Mouse (Mus musculus) embryonic facial prominence, embryonic 14.5 days (tissue): ENCODE results near the gene Nfkbib. TPM values are rescaled to one million over a fixed set of nuclear protein-coding genes. Genes with fewer than 3 reads are reported as not detected.

Source experiments
- ATAC-seq: fragments of 200-750 bp; cut with Nextera tagmentation; 2 replicates; pipeline ENCODE4 v1.8.0; 2017; ENCODE audit warnings: low read depth, moderate number of reproducible peaks, moderate TSS enrichment
- DNase-seq: peaks from one replicate; pipeline ENCODE4 v3.0.0-alpha.2; 2015; ENCODE audit warnings: low spot score
- H3K27ac ChIP-seq: fragments of 300-500 bp; sonication (generic); replicated peaks from 2 replicates; pipeline ENCODE4 v1.5.1; 2014; ENCODE audit warnings: low read depth, mild to moderate bottlenecking, low read length, moderate library complexity
- H3K27me3 ChIP-seq: fragments of 300-500 bp; sonication (generic); replicated peaks from 2 replicates; pipeline ENCODE4 v1.6.1; 2014; ENCODE audit warnings: low read length; ENCODE audit not compliant: control insufficient read depth, insufficient read depth
- H3K36me3 ChIP-seq: fragments of 300-500 bp; sonication (generic); 2 replicates; pipeline ENCODE4 v1.6.1; 2014; ENCODE audit warnings: low read length, mixed read lengths; ENCODE audit not compliant: control insufficient read depth, insufficient read depth
- H3K4me1 ChIP-seq: fragments of 300-500 bp; sonication (generic); 2 replicates; pipeline ENCODE4 v1.6.1; 2014; ENCODE audit warnings: antibody characterized with exemption, low read length; ENCODE audit not compliant: control insufficient read depth, insufficient read depth
- H3K4me2 ChIP-seq: fragments of 300-500 bp; sonication (generic); 2 replicates; pipeline ENCODE4 v1.6.1; 2014; ENCODE audit warnings: low read depth, mild to moderate bottlenecking, low read length, moderate library complexity, mixed read lengths
- H3K4me3 ChIP-seq: fragments of 300-500 bp; sonication (generic); 2 replicates; pipeline ENCODE4 v1.5.1; 2014; ENCODE audit warnings: low read depth, mild to moderate bottlenecking, low read length
- H3K9ac ChIP-seq: fragments of 300-500 bp; sonication (generic); 2 replicates; pipeline ENCODE4 v1.6.1; 2014; ENCODE audit warnings: low read depth, mild to moderate bottlenecking, low read length, moderate library complexity, mixed read lengths
- H3K9me3 ChIP-seq: fragments of 300-500 bp; sonication (generic); 2 replicates; pipeline ENCODE4 v1.6.1; 2016; ENCODE audit warnings: low read length; ENCODE audit not compliant: control insufficient read depth
- WGBS: fragments of 180-500 bp; shearing (Covaris S2); extraction: QIAGEN DNeasy Blood & Tissue Kit; methylation state at CpG from one replicate; pipeline ENCODE4 v1.1.7; 2014; 5-methylcytosine and 5-hydroxymethylcytosine counted together
- polyA plus RNA-seq: library from polyadenylated mRNA; unstranded; fragments of >200 nt; fragmentation: Nextera tagmentation; extraction: Ambion mirVana; gene quantifications from 2 replicates; pipeline ENCODE4 v1.2.1, GENCODE M21; 2014

Gene Nfkbib
- polyA plus RNA-seq, 1 experiment from 2014 or later, result 41.5 TPM

DNA sequence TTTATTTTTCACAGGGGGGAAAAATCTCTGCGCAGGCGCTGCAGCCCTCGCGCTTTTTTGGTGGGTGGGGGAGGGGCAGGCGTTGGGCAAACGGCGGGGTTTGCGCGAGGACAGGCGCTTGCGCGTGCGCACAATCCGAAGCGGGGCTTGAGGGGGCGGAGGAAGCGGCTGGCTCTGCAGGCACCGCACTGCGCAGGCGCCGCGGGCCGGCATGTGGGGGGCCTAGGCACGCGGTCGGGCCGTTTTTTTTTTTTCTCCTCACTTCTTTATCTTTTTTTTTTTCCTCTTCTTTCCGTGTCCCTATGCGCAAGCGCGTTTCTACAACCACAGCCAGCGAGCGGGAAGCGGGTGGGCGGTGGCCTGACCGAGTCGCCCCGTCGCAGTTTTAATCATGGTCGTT lies 43.9 kb upstream of the Nfkbib start:
- Histone ChIP-seq H3K27me3 (no peaks in the 10 kb centered on the region), H3K4me1 (peaks cover 21% of the 10 kb centered on the region), H3K9ac (peak overlapping the region; percentile 98), H3K4me3 (peak overlapping the region; percentile 86), H3K36me3 (peaks cover 44% of the 10 kb centered on the region), H3K9me3 (no peaks in the 10 kb centered on the region), H3K27ac (peak overlapping the region; percentile 99), H3K4me2 (peak overlapping the region; percentile 89)
- DNase-seq (peak; percentile 97), ATAC-seq (peak; percentile 28)
- WGBS, result under 1% methylated on average over 39 of the region's 40 CpGs

DNA sequence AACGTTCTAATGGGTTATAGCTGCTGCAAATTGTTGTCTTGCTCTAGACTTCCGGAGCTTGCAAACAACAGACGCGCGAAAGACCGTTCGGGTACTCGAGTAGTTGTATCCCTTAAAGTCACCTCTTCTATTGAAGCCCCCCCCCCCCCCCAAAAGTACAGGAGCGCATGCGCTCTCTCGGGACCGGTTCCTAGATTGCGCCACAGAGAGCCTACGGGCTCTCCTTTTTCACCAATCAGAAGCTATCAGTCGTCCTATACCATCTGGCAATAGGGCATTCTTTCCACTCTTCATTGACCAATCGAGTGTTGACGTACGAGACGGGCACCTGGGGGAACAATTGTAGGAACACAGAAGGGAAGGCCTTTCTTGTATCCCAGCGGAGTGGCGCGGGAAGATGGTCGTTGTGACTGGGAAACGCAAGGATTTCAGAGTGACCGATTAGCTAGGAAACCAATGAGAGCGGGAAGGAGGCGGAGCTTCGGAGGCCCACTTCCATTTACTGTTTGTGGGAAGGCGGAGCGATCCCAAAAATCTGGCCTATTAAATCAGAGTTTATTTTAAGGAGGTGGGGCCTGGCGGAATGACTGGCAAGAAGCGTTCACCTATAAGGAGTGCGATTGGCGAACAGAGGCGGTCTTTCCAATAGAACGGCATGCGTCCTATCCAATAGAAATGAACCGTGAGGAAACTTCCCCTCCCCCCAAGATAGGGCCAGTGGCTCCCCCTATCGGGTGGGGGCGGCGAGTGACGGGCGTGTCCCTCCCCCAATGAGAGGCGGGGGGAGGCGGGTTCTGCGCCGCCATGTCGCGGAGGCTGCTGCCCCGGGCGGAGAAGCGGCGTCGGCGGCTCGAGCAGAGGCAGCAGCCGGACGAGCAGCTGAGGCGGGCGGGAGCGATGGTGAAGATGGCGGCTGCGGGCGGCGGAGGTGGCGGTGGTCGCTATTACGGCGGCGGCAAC lies 43.1 kb upstream of the Nfkbib start:
- Histone ChIP-seq H3K9ac (peak overlapping the region; percentile 98), H3K4me2 (peak overlapping the region; percentile 97)
- peak; percentile 91 for ATAC-seq

DNA sequence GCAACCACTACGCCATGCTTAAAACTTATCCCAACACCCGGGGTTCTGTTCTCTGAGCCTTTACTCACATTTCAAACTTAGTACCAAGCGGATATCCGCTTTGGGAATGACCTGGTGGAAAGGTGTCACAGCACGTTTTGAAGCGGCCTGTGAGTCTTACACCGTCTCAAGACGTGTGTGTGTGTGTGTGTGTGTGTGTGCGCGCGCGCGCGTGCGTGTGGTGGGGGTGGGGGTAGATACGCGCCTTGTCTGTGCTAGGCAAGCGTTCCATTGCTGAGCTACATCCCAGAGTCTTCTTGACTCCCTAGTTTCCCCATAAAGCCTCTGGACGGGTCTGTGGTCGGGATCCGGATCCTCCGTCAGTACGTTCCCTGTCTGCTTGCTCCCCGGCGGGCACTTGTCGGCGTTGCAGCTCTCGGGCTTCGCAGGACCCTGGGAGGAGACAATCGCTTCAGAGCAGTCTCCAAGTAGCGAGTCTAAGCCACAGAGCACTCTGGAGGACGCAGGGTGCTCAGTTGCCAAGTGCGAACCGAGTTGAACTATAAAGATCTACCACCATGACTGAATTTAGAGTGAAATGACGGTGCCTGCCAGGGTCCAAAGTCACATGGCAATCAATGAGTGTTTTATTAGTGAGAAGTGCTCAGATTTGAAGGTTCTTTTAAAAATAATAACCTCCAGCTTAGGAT lies 42.2 kb upstream of the Nfkbib start:
- Histone ChIP-seq H3K27me3 (no peaks in the 10 kb centered on the region), H3K4me2 (peak overlapping the region; percentile 97), H3K9ac (peak overlapping the region; percentile 89), H3K4me1 (peaks cover 21% of the 10 kb centered on the region), H3K36me3 (peaks cover 27% of the 10 kb centered on the region), H3K9me3 (no peaks in the 10 kb centered on the region), H3K4me3 (peak overlapping the region; percentile 86), H3K27ac (peak overlapping the region; percentile 99)
- DNase-seq (peak; percentile 83), ATAC-seq (peak; percentile 10)
- WGBS, result 0% methylated on average over 35 of the region's 35 CpGs

More for the DNA sequence above, 43.1 kb upstream of the Nfkbib start:
- no peaks in the 10 kb centered on the region for H3K27me3 ChIP-seq
- peak overlapping the region; percentile 99 for H3K27ac ChIP-seq
- peaks cover 36% of the 10 kb centered on the region for H3K36me3 ChIP-seq
- peak; percentile 100 for DNase-seq
- no peaks in the 10 kb centered on the region for H3K9me3 ChIP-seq
- H3K4me1 ChIP-seq, result peaks cover 21% of the 10 kb centered on the region
- peak overlapping the region; percentile 86 for H3K4me3 ChIP-seq
- under 1% methylated on average over 42 of the region's 70 CpGs for WGBS

DNA sequence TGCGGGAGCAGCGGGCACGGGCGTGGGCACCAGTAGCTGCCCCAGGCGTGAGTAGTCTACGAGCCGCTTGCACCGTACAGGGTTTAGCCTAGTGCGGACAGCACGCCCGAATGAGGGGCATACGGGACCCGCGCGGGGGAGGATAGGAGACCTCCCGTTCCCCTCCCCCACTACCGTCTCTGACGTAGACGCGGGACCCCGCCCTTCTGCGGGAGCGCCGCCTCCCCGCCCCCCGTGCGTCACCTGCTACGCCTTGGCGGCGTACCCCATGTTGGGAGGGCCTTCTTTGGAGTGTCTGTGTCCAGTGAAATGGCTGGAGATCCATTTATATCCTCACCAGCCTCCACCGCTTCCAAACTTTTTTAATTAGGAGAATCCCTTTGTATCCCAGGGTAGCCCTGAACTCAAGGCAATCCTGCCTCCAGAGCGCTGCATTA lies 41.7 kb upstream of the Nfkbib start:
- H3K4me2 ChIP-seq, result peak overlapping the region; percentile 97
- DNase-seq, result peak; percentile 97
- 2% methylated on average over 8 of the region's 32 CpGs for WGBS
- H3K4me1 ChIP-seq, result peaks cover 21% of the 10 kb centered on the region
- H3K9me3 ChIP-seq, result no peaks in the 10 kb centered on the region
- ATAC-seq, result peak; percentile 64
- H3K27ac ChIP-seq, result peak overlapping the region; percentile 99
- peak overlapping the region; percentile 89 for H3K9ac ChIP-seq
- H3K4me3 ChIP-seq, result peak overlapping the region; percentile 86
- H3K27me3 ChIP-seq, result no peaks in the 10 kb centered on the region
- peaks cover 22% of the 10 kb centered on the region for H3K36me3 ChIP-seq

DNA sequence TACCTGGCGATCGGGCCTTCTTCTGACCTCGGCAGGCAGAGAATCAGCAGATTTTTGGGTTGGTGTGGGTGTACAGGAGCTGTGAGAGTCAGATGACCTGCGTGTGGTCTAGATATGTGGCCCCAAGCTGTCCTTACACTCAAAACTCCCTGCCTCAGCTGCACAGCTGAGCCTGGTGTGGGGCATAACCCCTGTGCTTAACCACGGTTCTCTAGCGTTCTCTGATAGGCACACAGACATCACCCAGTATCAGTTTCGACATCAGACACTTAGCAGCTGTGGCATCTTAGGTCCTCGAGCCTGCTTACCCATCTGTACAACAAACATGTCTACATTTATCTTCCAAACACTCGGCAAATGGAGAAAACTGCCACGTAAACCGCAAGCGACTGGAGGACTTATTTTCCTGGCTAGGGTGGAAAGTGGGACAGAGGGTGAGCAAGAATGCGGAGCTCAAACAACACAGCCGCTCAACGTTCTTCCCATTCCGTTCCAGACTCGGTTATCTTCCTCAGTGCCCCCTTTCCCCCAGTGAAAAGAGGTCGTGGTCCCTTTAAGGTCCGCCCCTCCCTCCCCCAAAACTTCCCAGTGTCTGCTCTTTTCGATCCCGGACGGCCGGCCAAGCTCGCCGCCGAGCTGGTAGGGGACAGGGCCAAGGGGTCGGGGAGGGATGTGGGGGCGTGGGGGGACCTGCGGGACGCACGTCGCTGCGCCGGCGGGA lies 41.1 kb upstream of the Nfkbib start, which contains the start of gene Hnrnpl:
TSS of gene Hnrnpl (plus strand) at position 321 of the 721 bp plus-strand sequence.
- Histone ChIP-seq H3K4me1 (peaks cover 27% of the 10 kb centered on the region), H3K36me3 (peaks cover 16% of the 10 kb centered on the region), H3K4me3 (peak within 1 kb of the TSS; percentile 86), H3K9me3 (no peaks in the 10 kb centered on the region), H3K4me2 (peak within 1 kb of the TSS; percentile 97), H3K9ac (peak within 1 kb of the TSS; percentile 89), H3K27me3 (no peaks in the 10 kb centered on the region), H3K27ac (peak within 1 kb of the TSS; percentile 99)
- WGBS, result 3% methylated on average over 29 of the region's 35 CpGs
- ATAC-seq (peak; percentile 7), DNase-seq (peak; percentile 77)

DNA sequence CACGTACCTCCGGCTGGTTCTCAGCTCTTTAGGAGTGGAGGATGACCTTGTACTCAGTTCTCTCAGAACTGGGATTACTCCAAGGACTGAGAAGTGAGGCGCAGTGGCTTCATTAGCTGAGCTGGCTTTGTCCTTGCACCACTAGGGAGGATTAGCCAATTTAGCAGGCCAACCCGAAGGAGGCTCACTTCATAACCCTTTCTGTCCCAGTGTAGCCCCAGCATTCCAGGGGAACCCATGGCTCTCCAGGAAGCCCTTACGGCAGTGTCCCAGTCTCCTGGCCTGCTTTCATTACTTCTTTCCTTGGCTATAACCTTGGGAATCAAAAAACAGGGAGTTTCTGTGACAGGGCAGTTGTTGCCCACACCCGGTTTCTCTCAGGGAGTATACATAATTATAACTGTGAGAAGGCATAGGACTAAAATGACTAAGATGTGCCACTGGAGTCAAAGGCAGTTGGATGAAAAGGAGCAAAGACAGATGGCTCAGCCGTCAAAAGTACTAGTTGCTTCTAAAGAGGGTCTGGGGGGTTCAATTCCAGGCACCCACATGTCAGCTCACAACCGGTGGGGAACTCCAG lies 40.4 kb upstream of the Nfkbib start:
- peaks cover 9% of the 10 kb centered on the region for H3K36me3 ChIP-seq
- ATAC-seq (no peak), DNase-seq (no peak)
- WGBS, result 40% methylated on average over 5 of the region's 8 CpGs
- peak overlapping the region; percentile 86 for H3K4me3 ChIP-seq
- peaks cover 28% of the 10 kb centered on the region for H3K4me1 ChIP-seq
- peak overlapping the region; percentile 89 for H3K9ac ChIP-seq
- peak overlapping the region; percentile 99 for H3K27ac ChIP-seq
- H3K27me3 ChIP-seq, result no peaks in the 10 kb centered on the region
- no peaks in the 10 kb centered on the region for H3K9me3 ChIP-seq
- peak overlapping the region; percentile 97 for H3K4me2 ChIP-seq

DNA sequence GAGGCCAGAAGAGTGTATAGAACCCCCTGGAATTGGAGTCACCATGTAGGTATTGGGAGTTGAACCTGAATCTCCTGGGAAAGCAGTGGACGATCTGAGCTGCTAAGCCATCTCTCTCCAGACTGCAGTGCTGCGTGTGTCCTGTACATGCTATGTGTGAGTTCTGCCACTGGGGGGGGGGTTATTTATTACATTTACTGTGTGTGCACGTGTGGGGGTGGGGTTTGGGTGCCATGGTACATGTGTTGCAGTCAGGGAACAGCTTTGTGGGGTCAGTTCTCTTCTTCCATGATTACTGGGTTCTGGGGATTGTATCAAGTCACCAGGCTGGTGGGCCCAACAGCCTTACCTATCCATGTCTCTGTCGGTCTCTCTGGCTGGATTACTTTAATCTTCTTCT lies 39.6 kb upstream of the Nfkbib start:
- ATAC-seq (no peak), DNase-seq (no peak)
- H3K4me2 ChIP-seq, result no peak overlapping the region
- no peaks in the 10 kb centered on the region for H3K27me3 ChIP-seq
- no peaks in the 10 kb centered on the region for H3K9me3 ChIP-seq
- H3K4me3 ChIP-seq, result no peak overlapping the region
- 83% methylated on average over 4 of the region's 4 CpGs for WGBS
- no peak overlapping the region for H3K27ac ChIP-seq
- H3K36me3 ChIP-seq, result peaks cover under 1% of the 10 kb centered on the region; the same call in 1 of the 2 replicates
- H3K4me1 ChIP-seq, result peaks cover 30% of the 10 kb centered on the region
- no peak overlapping the region for H3K9ac ChIP-seq

DNA sequence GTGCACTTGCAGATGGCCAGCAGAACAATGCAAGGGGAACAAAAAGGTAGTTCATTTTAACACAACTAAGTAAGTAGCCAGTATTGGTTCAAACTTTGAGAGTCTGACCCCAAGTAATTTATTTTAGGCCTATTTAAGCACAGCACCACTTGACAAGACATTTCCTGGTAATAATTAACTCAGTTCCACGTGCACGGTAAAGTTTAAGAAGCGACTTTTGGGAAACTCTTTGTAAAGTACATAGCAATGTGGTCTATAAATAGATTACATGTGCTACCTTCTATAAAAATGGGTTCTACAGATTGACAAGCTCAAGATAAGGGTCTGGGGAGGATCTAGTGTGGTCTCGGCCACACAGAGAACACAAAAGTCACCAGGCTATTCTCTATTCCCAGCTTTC lies 36.4 kb upstream of the Nfkbib start:
- Histone ChIP-seq H3K36me3 (no peaks in the 10 kb centered on the region), H3K9me3 (no peaks in the 10 kb centered on the region), H3K9ac (no peak overlapping the region), H3K4me2 (no peak overlapping the region), H3K4me3 (no peak overlapping the region), H3K27me3 (no peaks in the 10 kb centered on the region), H3K4me1 (peaks cover 35% of the 10 kb centered on the region), H3K27ac (peak overlapping the region; percentile 95)
- no peak for ATAC-seq
- 36% methylated on average over 4 of the region's 4 CpGs for WGBS
- DNase-seq, result no peak
